Mouse (Mus musculus) midbrain, embryonic 11.5 days (tissue): ENCODE results near the gene Polr2l. TPM values are rescaled to one million over a fixed set of nuclear protein-coding genes. Genes with fewer than 3 reads are reported as not detected.
A peak's percentile ranks its signal among the peaks of the same experiment; 100 is the strongest.

Experiments used
- ATAC-seq: fragments of 200-750 bp; cut with Nextera tagmentation; 2 replicates; pipeline ENCODE4 v1.8.0; 2017; ENCODE audit warnings: moderate TSS enrichment, moderate library complexity; ENCODE audit not compliant: low FRiP score
- DNase-seq: peaks from one replicate; pipeline ENCODE4 v3.0.0; 2015; ENCODE audit warnings: low spot score; ENCODE audit errors: missing footprints
- H3K27ac ChIP-seq: fragments of 300-500 bp; sonication (generic); 2 replicates; pipeline ENCODE4 v1.5.1; 2014; ENCODE audit warnings: low read depth, low read length
- H3K27me3 ChIP-seq: fragments of 300-500 bp; sonication (generic); 2 replicates; pipeline ENCODE4 v1.6.1; 2014; ENCODE audit warnings: mild to moderate bottlenecking, low read length, moderate library complexity, mixed read lengths; ENCODE audit not compliant: control insufficient read depth, insufficient read depth
- H3K36me3 ChIP-seq: fragments of 300-500 bp; sonication (generic); 2 replicates; pipeline ENCODE4 v1.6.1; 2014; ENCODE audit warnings: mild to moderate bottlenecking, low read length, moderate library complexity, mixed read lengths; ENCODE audit not compliant: control insufficient read depth, insufficient read depth
- H3K4me1 ChIP-seq: fragments of 300-500 bp; sonication (generic); 2 replicates; pipeline ENCODE4 v1.6.1; 2014; ENCODE audit warnings: low read length; ENCODE audit not compliant: control insufficient read depth, insufficient read depth
- H3K4me2 ChIP-seq: fragments of 300-500 bp; sonication (generic); 2 replicates; pipeline ENCODE4 v1.6.1; 2014; ENCODE audit warnings: mild to moderate bottlenecking, moderate library complexity
- H3K4me3 ChIP-seq: fragments of 300-500 bp; sonication (generic); 2 replicates; pipeline ENCODE4 v1.5.1; 2014; ENCODE audit warnings: low read depth, low read length
- H3K9ac ChIP-seq: fragments of 300-500 bp; sonication (generic); 2 replicates; pipeline ENCODE4 v1.6.1; 2014; ENCODE audit warnings: low read length
- H3K9me3 ChIP-seq: fragments of 300-500 bp; sonication (generic); 2 replicates; pipeline ENCODE4 v1.6.1; 2016; ENCODE audit warnings: low read length; ENCODE audit not compliant: control insufficient read depth
- WGBS: fragments of 180-500 bp; shearing (Covaris S2); extraction: QIAGEN DNeasy Blood & Tissue Kit; methylation state at CpG from one replicate; pipeline ENCODE4 v1.1.7; 2014; 5-methylcytosine and 5-hydroxymethylcytosine counted together
- polyA plus RNA-seq: library from polyadenylated mRNA; unstranded; fragments of >200 nt; fragmentation: Nextera tagmentation; extraction: Ambion mirVana; gene quantifications from 2 replicates; pipeline ENCODE4 v1.2.1, GENCODE M21; 2014

Polr2l gene
- polyA plus RNA-seq, 1 experiment from 2014 or later = 74.2 TPM

- 90% methylated on average over 6 of the region's 6 CpGs for WGBS
- peaks cover 8% of the 10 kb centered on the region; the same call in 1 of the 2 replicates for H3K36me3 ChIP-seq
- no peaks in the 10 kb centered on the region for H3K9me3 ChIP-seq
- peaks cover 33% of the 10 kb centered on the region for H3K4me1 ChIP-seq
- no peak overlapping the region for H3K4me3 ChIP-seq
- ATAC-seq = no peak
- peaks cover 8% of the 10 kb centered on the region for H3K27me3 ChIP-seq
- no peak overlapping the region for H3K9ac ChIP-seq
- H3K4me2 ChIP-seq = no peak overlapping the region
- H3K27ac ChIP-seq = no peak overlapping the region
- DNase-seq = no peak
These were observed 2.2 kb downstream of the Polr2l start for GRCm38 (mm10) chr7:141472763-141473162.

GRCm38 (mm10) chr7:141472226-141472625, 2.7 kb downstream of the Polr2l start:
- Histone ChIP-seq H3K4me1 (peaks cover 34% of the 10 kb centered on the region), H3K4me2 (no peak overlapping the region), H3K9me3 (no peaks in the 10 kb centered on the region), H3K27me3 (peaks cover 4% of the 10 kb centered on the region), H3K36me3 (peaks cover 8% of the 10 kb centered on the region; the same call in 1 of the 2 replicates), H3K9ac (no peak overlapping the region), H3K4me3 (no peak overlapping the region), H3K27ac (no peak overlapping the region)
- 81% methylated on average over 6 of the region's 6 CpGs for WGBS
- ATAC-seq (no peak), DNase-seq (peak; percentile 37)

DNA sequence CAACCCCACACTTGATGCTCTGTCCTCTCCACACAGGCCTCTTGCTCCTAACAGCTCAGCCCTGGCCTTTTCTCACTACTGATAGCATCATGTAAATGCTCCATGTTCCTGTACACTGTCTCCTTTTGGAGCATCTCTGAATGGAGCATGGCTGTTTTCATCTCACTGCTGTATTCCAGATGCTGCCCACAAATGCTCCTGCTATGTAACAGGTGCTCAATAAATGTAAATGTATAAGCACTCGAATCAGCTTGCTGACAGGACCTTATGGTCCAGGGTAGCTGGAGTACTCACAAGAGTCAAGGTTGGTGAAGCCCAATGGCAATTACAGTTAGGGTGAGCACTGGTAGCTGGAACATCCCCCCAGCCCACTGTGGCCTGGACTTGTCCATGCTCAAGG, 3.7 kb downstream of the Polr2l start:
- Histone ChIP-seq H3K27me3 (peaks cover 11% of the 10 kb centered on the region), H3K9me3 (no peaks in the 10 kb centered on the region), H3K4me1 (peaks cover 32% of the 10 kb centered on the region), H3K4me2 (no peak overlapping the region), H3K27ac (no peak overlapping the region), H3K4me3 (no peak overlapping the region), H3K9ac (no peak overlapping the region), H3K36me3 (peaks cover 8% of the 10 kb centered on the region; the same call in 1 of the 2 replicates)
- no peak for ATAC-seq
- WGBS = 84% methylated on average over 1 of the region's 1 CpGs
- peak; percentile 51 for DNase-seq

- H3K4me1 ChIP-seq = peaks cover 32% of the 10 kb centered on the region
- H3K4me2 ChIP-seq = no peak overlapping the region
These were observed 4.3 kb downstream of the Polr2l start for GRCm38 (mm10) chr7:141470637-141470944.

GRCm38 (mm10) chr7:141469901-141470636, 4.9 kb downstream of the Polr2l start:
- H3K4me1 ChIP-seq = peaks cover 32% of the 10 kb centered on the region
- no peaks in the 10 kb centered on the region for H3K9me3 ChIP-seq
- no peak overlapping the region for H3K27ac ChIP-seq
- 0 out of 2 replicates have a peak overlapping the region, but pooled peaks have one; percentile 12 for H3K9ac ChIP-seq
- peaks cover 20% of the 10 kb centered on the region for H3K27me3 ChIP-seq
- ATAC-seq = no peak
- DNase-seq = no peak
- peaks cover 8% of the 10 kb centered on the region; the same call in 1 of the 2 replicates for H3K36me3 ChIP-seq
- H3K4me3 ChIP-seq = 0 out of 2 replicates have a peak overlapping the region, but pooled peaks have one; percentile 7
- 92% methylated on average over 18 of the region's 18 CpGs for WGBS
- H3K4me2 ChIP-seq = peak overlapping the region; percentile 72

More at GRCm38 (mm10) chr7:141470637-141470944, 4.3 kb downstream of the Polr2l start:
- whole genome bisulfite sequencing = 91% methylated on average over 10 of the region's 10 CpGs
- no peak overlapping the region for H3K9ac ChIP-seq
- peak; percentile 49 for DNase-seq
- H3K4me3 ChIP-seq = no peak overlapping the region
- H3K9me3 ChIP-seq = no peaks in the 10 kb centered on the region
- H3K27ac ChIP-seq = no peak overlapping the region
- H3K27me3 ChIP-seq = peaks cover 15% of the 10 kb centered on the region
- no peak for ATAC-seq
- H3K36me3 ChIP-seq = peaks cover 8% of the 10 kb centered on the region; the same call in 1 of the 2 replicates

DNA sequence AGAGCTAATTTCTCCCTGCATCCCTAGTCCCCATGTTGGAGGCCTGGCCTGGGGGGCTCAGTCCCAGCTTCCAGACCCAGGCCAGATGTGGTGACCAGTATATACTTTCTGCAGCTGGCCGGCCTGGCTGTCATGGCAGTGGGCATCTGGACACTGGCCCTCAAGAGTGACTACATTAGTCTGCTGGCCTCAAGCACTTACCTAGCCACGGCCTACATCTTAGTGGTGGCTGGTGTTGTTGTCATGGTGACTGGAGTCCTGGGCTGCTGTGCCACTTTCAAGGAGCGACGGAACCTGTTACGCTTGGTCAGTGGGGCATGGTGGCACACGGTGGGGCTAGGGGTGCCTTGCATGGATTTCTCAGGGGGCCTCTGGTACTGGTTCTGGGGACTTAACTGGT, 5.6 kb downstream of the Polr2l start:
- H3K4me3 ChIP-seq = peak overlapping the region; percentile 7
- 53% methylated on average over 6 of the region's 6 CpGs for WGBS
- peak; percentile 76 for DNase-seq
- H3K27me3 ChIP-seq = peaks cover 27% of the 10 kb centered on the region
- no peak overlapping the region for H3K27ac ChIP-seq
- no peak for ATAC-seq
- H3K4me2 ChIP-seq = peak overlapping the region; percentile 72
- peaks cover 34% of the 10 kb centered on the region for H3K4me1 ChIP-seq
- H3K9me3 ChIP-seq = no peaks in the 10 kb centered on the region
- peak overlapping the region; percentile 81; the same call in 1 of the 2 replicates for H3K9ac ChIP-seq
- H3K36me3 ChIP-seq = peaks cover 8% of the 10 kb centered on the region; the same call in 1 of the 2 replicates

GRCm38 (mm10) chr7:141468522-141469211, 6.3 kb downstream of the Polr2l start:
- Histone ChIP-seq H3K27ac (peak overlapping the region; percentile 66), H3K36me3 (peaks cover 8% of the 10 kb centered on the region; the same call in 1 of the 2 replicates), H3K27me3 (peaks cover 34% of the 10 kb centered on the region), H3K9ac (peak overlapping the region; percentile 81), H3K4me2 (peak overlapping the region; percentile 72), H3K4me1 (peaks cover 27% of the 10 kb centered on the region), H3K4me3 (peak overlapping the region; percentile 68), H3K9me3 (no peaks in the 10 kb centered on the region)
- ATAC-seq = peak; percentile 81
- DNase-seq = peak; percentile 90
- 28% methylated on average over 8 of the region's 8 CpGs for WGBS

GRCm38 (mm10) chr7:141468164-141468521, 6.8 kb downstream of the Polr2l start:
- 0 out of 2 replicates have a peak, but pooled peaks have one; percentile 8 for ATAC-seq
- H3K4me3 ChIP-seq = peak overlapping the region; percentile 68
- peak overlapping the region; percentile 81 for H3K9ac ChIP-seq
- H3K27me3 ChIP-seq = peaks cover 39% of the 10 kb centered on the region
- peak; percentile 90 for DNase-seq
- peaks cover 8% of the 10 kb centered on the region; the same call in 1 of the 2 replicates for H3K36me3 ChIP-seq
- H3K9me3 ChIP-seq = no peaks in the 10 kb centered on the region
- H3K4me1 ChIP-seq = peaks cover 25% of the 10 kb centered on the region
- 28% methylated on average over 5 of the region's 5 CpGs for WGBS
- peak overlapping the region; percentile 66 for H3K27ac ChIP-seq
- peak overlapping the region; percentile 72 for H3K4me2 ChIP-seq
